Mouse (Mus musculus) 416B (cell line): ENCODE data around the gene Cd27.
A peak's percentile ranks its signal among the peaks of the same experiment; 100 is the strongest.

Experiments
- DNase-seq: peaks from one replicate; pipeline ENCODE4 v3.0.0; 2011; ENCODE audit warnings: low read depth

The Cd27 gene

GRCm38 (mm10) chr6:125244551-125244950 is 7.7 kb upstream of the Cd27 start:
- no peak for DNase-seq

- DNase-seq = peak; percentile 62
These were observed 4.8 kb upstream of the Cd27 start for GRCm38 (mm10) chr6:125241566-125241965.

DNA sequence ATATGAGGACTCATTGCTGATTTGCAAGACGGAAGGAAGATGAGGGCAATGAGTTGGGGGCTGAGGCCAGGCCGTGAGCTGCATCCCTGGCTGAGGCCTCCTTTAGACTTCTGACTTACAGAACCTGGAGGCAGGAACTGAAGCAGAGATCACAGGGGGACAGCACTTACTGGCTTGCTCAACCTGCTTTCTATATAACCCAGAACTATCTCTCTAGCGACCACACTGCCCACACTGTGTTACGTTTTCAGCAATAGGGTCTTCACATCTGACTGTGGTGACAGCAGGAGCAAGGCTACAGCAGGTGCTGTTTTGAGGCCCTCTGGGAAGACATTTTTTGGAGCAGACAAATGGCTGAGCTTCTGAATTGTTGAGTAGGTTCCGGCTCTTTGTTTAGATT is 3.8 kb upstream of the Cd27 start:
- no peak for DNase-seq

- DNase-seq = no peak
These were observed 2.7 kb upstream of the Cd27 start for GRCm38 (mm10) chr6:125239547-125239946.

DNA sequence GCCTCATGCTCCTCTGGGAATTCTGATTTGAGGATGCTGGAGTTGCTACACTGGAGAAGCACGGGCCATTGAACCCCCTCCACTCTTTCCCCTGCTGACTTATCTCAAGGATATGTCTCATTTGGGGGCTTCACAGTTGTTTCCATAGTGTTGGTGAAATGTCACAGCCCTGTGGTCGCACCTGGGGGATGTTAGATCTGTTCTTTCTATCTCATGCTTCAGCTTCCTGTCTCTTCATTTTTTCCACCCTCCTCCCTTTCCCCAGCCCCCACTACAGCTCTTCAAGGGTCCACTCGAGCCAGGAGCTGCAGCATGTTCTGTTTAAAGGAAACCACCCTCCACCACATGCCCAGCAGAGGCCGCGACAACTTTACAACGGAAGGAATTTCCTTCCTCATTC is 1.6 kb upstream of the Cd27 start:
- peak; percentile 37 for DNase-seq

DNA sequence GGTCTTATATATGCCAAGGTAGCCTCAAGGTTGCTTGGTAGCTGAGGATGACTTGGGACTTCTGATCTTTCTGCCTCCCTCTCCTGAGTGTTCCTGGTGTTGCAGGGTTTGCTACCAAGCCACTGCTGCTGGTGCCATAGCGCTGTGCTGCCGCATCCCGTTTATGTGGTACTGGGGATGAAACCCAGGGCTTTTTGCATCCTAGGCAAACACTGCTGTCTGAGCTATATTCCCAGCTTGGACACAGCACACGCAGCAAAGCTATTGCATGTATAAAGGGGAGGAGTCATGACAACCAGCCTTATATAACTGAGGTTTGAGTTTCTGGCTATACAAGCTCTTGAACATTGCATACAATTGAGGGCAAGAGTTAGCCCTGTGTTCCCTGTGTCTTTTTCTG is 611 bp upstream of the Cd27 start:
- DNase-seq = no peak

DNA sequence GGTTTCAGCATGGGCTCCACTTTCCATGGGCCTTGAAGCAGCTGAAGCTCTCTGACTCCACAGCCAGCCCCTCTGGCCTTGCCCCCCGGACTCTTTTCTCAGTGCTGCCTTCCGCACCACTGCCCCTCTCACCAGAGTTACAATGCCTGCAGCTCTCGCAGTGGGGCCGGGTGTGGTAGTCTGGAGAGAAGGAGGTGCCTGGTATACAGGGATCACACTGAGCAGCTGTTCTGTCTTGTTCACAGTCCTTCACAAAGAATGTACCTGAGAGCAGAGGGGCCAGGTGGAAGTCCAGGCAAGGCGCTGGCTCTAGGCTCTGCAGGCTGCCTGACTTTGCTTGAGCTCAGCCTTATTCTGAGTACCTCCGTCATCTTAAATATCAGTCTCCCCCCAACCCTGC is 469 bp downstream of the Cd27 start:
- no peak for DNase-seq

- no peak for DNase-seq
These were observed 2.3 kb downstream of the Cd27 start for GRCm38 (mm10) chr6:125234520-125234828.

DNA sequence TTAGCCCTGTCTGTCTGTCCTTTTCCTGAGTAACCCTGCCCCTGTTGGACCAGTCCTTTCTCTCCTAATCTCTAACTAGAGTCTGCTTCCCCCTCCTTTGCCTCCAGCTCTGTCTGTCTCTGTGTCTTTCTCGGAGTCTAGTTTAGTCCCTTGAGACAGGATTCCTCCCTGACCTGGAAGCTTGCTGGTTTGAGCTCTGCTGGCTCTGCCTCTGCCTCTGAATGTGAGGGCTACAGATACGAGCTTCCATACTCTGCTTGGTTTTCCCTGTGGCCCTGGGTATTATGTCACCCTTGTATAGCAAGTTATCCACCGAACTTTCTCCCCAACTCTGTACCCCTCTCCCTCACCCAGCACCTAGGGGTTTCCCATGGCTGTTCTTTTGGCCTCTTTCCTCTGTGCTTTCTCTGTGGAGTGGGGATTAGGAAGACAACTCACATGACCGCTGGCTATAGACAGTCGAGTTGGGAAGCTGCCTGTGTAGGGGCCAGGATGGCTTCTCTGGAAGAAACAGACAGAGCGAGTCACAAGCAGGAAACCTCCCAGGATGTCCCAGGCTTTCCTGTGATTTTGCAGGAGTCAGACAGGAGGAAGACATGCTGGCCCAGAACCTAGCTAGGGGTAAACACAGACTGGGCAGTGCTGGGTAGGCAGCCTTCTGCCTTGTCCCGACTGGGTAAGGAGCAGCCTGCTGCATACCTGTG is 2.8 kb downstream of the Cd27 start:
- DNase-seq = no peak

DNA sequence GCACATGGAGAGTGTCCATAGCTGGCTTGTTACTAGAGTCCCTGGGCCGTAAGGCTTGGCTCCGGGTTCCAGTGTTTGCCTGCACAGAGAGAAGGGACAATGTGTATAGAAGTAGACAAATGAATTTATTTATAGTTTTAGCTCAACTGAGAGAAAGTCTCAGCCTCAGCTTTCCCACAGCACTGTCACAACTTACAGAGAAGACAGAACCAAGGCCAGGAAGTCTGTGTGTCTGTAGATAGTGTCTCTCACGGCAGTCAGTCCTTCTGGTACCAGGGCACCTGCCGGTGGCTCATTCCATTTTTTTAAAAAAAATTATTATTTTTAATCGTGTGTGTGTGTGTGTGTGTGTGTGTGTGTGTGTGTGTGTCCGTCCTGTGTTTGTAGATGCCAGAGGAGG is 4.3 kb downstream of the Cd27 start:
- DNase-seq = peak; percentile 56

DNA sequence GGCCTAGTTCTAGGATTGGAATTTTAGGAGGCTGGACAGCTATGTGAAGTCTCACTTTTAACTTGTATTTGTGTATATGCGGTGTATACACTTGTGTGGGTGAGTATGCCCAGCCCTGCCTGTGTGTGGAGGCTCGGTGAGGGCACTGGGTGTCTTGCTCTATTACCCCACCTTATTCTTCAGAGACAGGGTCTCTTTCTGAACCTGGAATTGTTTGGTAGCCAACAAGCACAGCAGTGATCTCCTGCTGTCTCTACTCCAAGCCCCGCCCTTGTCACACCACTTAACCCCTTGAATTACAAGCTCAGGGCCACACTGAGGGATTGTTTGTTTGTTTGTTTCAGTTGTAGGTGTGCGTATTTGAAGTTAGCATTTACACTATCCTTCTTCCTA is 4.8 kb downstream of the Cd27 start:
- peak; percentile 59 for DNase-seq

GRCm38 (mm10) chr6:125231117-125232044 is 5.4 kb downstream of the Cd27 start, which contains the start of gene Tapbpl:
Tapbpl (minus strand) TSS chr6:125231860.
- DNase-seq = peak; percentile 73

- DNase-seq = no peak
These were observed 6.2 kb downstream of the Cd27 start for GRCm38 (mm10) chr6:125230571-125230970.

GRCm38 (mm10) chr6:125225518-125226115 is 11.2 kb downstream of the Cd27 start:
- DNase-seq = peak; percentile 54

GRCm38 (mm10) chr6:125222577-125222976 is 14.2 kb downstream of the Cd27 start:
- DNase-seq = no peak

- DNase-seq = no peak
These were observed 14.7 kb downstream of the Cd27 start for GRCm38 (mm10) chr6:125222146-125222545.

- no peak for DNase-seq
These were observed 15.6 kb downstream of the Cd27 start for GRCm38 (mm10) chr6:125221115-125221745.

DNA sequence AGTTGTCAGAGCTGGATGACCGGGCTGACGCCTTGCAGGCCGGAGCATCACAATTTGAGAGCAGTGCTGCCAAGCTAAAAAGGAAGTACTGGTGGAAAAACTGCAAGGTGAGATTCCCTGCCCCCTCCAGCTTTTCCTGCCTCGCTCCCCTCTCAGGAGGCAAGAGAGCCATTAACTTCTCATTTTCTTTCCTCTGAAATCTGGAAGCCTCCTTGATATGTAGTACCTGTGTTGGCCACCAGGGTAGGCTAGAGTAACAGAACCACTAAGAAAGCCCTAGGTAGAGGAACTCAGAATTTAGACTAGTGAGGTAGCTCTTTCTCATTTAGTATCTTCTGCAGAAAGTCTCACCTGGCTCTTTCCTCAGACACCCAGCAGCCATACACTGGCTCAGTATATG is 17.8 kb downstream of the Cd27 start:
- peak; percentile 80 for DNase-seq

GRCm38 (mm10) chr6:125217899-125218298 is 18.9 kb downstream of the Cd27 start:
- DNase-seq = no peak

DNA sequence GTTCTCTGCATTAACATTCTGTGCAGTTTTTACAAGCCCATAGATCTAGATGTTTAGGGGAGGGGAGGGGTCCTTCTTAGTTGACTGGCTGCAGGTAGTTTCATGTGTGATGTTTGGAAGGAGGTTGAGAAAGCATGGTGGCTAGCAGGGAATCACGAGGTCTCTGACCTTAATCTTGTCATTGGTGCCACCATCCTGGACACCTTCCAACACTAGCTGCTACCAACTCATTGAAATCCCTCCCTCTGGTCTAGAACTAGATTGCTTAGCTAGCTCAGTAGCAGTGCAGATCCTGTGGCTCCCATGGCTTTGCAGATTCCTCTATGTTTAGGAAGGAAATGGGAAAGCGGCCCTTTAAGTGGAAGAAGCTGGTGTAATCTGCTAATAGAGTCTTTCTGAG is 19.9 kb downstream of the Cd27 start:
- peak; percentile 32 for DNase-seq

DNA sequence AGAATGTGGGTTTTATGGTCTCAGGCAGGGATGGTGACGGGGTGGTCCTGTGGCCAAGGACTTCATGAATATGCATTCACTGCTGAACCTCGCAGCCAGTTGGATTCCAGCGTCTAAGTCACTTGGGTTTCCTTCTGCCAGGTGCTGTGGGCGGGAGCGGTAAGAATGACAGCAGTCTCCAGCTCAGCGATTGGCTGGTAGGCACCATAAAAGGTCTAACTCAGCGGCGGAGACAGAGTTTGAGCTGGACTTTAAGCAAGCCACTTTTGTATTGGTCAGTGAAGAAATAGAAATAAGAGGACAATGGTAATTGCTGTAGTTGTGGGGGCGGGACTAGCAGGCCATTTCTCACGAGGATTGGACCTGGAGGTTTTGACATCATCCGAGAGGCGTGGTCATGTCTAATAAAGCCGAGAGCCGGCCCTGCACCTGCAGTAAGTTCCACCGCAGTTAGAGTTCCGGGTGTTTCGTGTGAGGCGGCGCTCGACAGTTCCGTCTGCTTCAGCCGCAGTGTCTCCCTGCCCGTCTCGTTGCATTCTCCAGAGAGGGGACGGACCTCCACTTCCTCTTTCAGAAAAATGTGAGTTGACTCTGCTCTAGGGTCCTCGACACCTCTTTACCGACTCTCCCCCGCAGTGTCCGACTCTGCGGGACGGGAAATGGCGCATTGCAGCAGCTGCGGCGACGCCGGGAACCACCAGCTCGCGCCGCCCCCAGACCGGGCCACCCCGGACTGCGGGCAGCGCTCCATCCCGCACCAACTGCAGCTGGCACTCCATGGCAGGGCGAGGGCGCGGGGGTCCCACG is 21.5 kb downstream of the Cd27 start, which contains the start of gene Vamp1:
Gene Vamp1, plus strand, starts transcription at position 404 of the 807 bp plus-strand sequence.
- DNase-seq = peak; percentile 99

- no peak for DNase-seq
These were observed 23.1 kb downstream of the Cd27 start for GRCm38 (mm10) chr6:125213715-125214114.
